Mouse (Mus musculus) midbrain, embryonic 14.5 days (tissue): ENCODE measurements around the gene Nxf3. TPM values are rescaled to one million over a fixed set of nuclear protein-coding genes. Genes with fewer than 3 reads are reported as not detected.
"Not testable (repeated sequence)": the region's sequence is repeated elsewhere in the genome, so short reads cannot be mapped to it uniquely, and the experiment has no call there.

Experiments used
- ATAC-seq: fragments of 200-750 bp; cut with Nextera tagmentation; 2 replicates; pipeline ENCODE4 v1.8.0; 2017; ENCODE audit warnings: moderate number of reproducible peaks, moderate library complexity; ENCODE audit not compliant: low FRiP score, low TSS enrichment
- DNase-seq: peaks from one replicate; pipeline ENCODE4 v3.0.0-alpha.2; 2015
- H3K27ac ChIP-seq: fragments of 300-500 bp; sonication (generic); replicated peaks from 2 replicates; pipeline ENCODE4 v1.5.1; 2014; ENCODE audit warnings: mild to moderate bottlenecking, low read depth, low read length, moderate library complexity
- H3K27me3 ChIP-seq: fragments of 300-500 bp; sonication (generic); 2 replicates; pipeline ENCODE4 v1.6.1; 2014; ENCODE audit warnings: low read length, control low read depth, mixed read lengths; ENCODE audit not compliant: control insufficient read depth, insufficient read depth
- H3K36me3 ChIP-seq: fragments of 300-500 bp; sonication (generic); 2 replicates; pipeline ENCODE4 v1.6.1; 2014; ENCODE audit warnings: low read length, control low read depth; ENCODE audit not compliant: control insufficient read depth, insufficient read depth
- H3K4me1 ChIP-seq: fragments of 300-500 bp; sonication (generic); 2 replicates; pipeline ENCODE4 v1.6.1; 2014; ENCODE audit warnings: mild to moderate bottlenecking, antibody characterized with exemption, low read length, control low read depth; ENCODE audit not compliant: control insufficient read depth, insufficient read depth
- H3K4me2 ChIP-seq: fragments of 300-500 bp; sonication (generic); 2 replicates; pipeline ENCODE4 v1.6.1; 2014; ENCODE audit warnings: mild to moderate bottlenecking, low read length, moderate library complexity
- H3K4me3 ChIP-seq: fragments of 300-500 bp; sonication (generic); replicated peaks from 2 replicates; pipeline ENCODE4 v1.5.1; 2014; ENCODE audit warnings: low read depth, low read length
- H3K9ac ChIP-seq: fragments of 300-500 bp; sonication (generic); replicated peaks from 2 replicates; pipeline ENCODE4 v1.6.1; 2014; ENCODE audit warnings: mild to moderate bottlenecking, low read length, moderate library complexity
- H3K9me3 ChIP-seq: fragments of 300-500 bp; sonication (generic); 2 replicates; pipeline ENCODE4 v1.6.1; 2016; ENCODE audit warnings: low read length, control low read depth, mixed read lengths; ENCODE audit not compliant: control insufficient read depth
- WGBS: fragments of 180-500 bp; shearing (Covaris S2); extraction: QIAGEN DNeasy Blood & Tissue Kit; methylation state at CpG from one replicate; pipeline ENCODE4 v1.1.7; 2014; 5-methylcytosine and 5-hydroxymethylcytosine counted together
- polyA plus RNA-seq: library from polyadenylated mRNA; unstranded; fragments of >200 nt; fragmentation: Nextera tagmentation; extraction: Ambion mirVana; gene quantifications from 2 replicates; pipeline ENCODE4 v1.2.1, GENCODE M21; 2014

Nxf3 gene
- polyA plus RNA-seq, 1 experiment from 2014 or later: not detected

DNA sequence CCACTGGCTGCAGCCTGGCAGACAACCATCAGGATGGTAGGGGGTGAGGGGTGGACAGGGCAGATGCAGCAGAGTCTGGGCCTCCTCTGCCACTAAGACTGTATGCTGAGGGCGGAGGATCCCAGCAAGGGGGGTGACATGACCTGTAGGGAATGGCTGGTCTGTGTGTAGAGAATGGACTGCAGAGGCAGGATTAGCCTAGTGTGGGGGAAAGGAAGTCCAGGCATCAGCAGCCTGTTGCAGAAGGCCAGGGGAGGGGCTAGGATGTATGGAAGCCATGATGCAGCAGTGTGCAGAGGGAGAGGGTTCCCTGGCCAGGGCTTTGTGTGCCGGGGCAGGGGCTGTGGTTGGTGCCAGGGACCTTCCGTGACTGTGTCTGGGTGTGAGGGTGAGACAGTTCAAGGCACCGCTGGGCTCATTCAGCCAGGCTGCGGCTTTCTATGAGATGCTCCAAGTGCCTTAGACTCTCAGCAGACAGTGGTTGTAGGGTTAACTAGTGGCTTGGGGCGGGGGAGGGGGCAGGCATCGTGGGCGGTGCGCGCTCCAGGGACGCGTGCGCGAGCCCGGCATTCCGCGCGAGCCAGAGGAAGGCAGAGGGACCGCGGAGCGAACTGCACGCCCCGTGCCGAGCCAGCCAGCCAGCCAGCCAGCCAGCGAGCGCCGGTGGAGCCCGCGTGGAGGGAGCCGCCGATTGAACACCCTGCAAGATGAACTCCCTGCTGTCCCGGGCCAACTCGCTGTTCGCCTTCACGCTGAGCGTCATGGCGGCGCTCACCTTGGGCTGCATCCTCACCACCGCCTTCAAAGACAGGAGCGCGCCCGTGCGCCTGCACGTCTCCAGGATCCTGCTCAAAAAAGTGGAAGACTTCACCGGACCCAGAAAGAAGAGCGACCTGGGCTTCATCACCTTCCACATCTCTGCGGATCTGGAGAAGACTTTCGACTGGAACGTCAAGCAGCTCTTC is 52.0 kb downstream of the Nxf3 start, which contains the start of gene Arxes1:
Gene Arxes1, plus strand, starts transcription at position 569 of the 965 bp plus-strand sequence.
- not testable (repeated sequence) for H3K27ac ChIP-seq, H3K4me1 ChIP-seq, H3K36me3 ChIP-seq, DNase-seq, H3K9ac ChIP-seq, H3K9me3 ChIP-seq, H3K27me3 ChIP-seq
- Histone ChIP-seq H3K4me3 (peak within 1 kb of the TSS; percentile 31), H3K4me2 (peak within 1 kb of the TSS; percentile 53)
- 47% methylated on average over 10 of the region's 49 CpGs for WGBS
- ATAC-seq: peak; percentile 93

DNA sequence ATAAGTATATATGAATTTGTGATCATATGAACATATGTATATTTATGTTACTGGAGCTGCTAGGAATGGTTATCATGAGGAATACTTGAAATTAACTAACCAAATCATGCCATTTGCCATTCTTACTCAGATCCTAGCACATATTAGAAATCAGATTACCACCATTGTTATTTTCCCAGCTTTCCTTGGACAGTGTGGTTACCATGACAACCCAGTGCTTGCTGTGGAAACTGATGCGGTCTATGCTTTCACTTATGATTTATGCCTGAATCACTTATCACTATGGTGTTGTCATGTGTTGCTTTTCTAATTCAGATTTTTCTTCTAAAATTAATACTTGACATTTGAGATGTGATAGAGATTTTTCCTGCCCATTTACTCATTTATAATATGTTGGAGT is 54.7 kb downstream of the Nxf3 start:
- Histone ChIP-seq H3K4me2 (no peak overlapping the region), H3K36me3 (no peaks in the 10 kb centered on the region), H3K27ac (no peak overlapping the region), H3K27me3 (no peaks in the 10 kb centered on the region), H3K4me3 (no peak overlapping the region), H3K9me3 (no peaks in the 10 kb centered on the region), H3K9ac (no peak overlapping the region), H3K4me1 (no peaks in the 10 kb centered on the region)
- ATAC-seq (no peak), DNase-seq (peak; percentile 55)
- WGBS: 42% methylated on average over 1 of the region's 1 CpGs

Other genes with a start within 250 kb of the Nxf3 start
- gene Gprasp2, start 246.2 kb downstream of the Nxf3 start, polyA plus RNA-seq: 134 and 181 TPM in 2 replicates
- gene Arxes2, start 91.4 kb downstream of the Nxf3 start, polyA plus RNA-seq: 312 and 337 TPM in 2 replicates
- 141 and 142 TPM in 2 replicates for gene Arxes1, start 51.9 kb downstream of the Nxf3 start, polyA plus RNA-seq
- 546 and 709 TPM in 2 replicates for gene Bex2, start 17.0 kb downstream of the Nxf3 start, polyA plus RNA-seq
- gene Bex4, start 53.7 kb upstream of the Nxf3 start, polyA plus RNA-seq: 139 and 159 TPM in 2 replicates
- 133 and 136 TPM in 2 replicates for gene Tceal8, start 87.1 kb upstream of the Nxf3 start, polyA plus RNA-seq
- gene Tceal5, start 118.6 kb upstream of the Nxf3 start, polyA plus RNA-seq: 8.0 and 17.2 TPM in 2 replicates
- gene Tceal7, start 129.5 kb upstream of the Nxf3 start, polyA plus RNA-seq: 1.8 and 1.9 TPM in 2 replicates
- gene Bex1, start 130.3 kb upstream of the Nxf3 start, polyA plus RNA-seq: 195 and 260 TPM in 2 replicates
- 319 and 320 TPM in 2 replicates for gene Tceal9, start 159.8 kb upstream of the Nxf3 start, polyA plus RNA-seq
- gene Bex3, start 185.0 kb upstream of the Nxf3 start, polyA plus RNA-seq: 670 and 741 TPM in 2 replicates